Mouse (Mus musculus) spleen, postnatal 36 days (tissue): ENCODE data around the gene Pacrg.

Experiments
- DNase-seq, 2 experiments: peaks; one replicate each; pipeline ENCODE4 v3.0.0; 2022; ENCODE audit warnings: low spot score in 2 of 2, mixed read lengths in 1 of 2

Pacrg gene

GRCm38 (mm10) chr17:10624699-10625424, 215.2 kb downstream of the Pacrg start:
- no peak for DNase-seq

DNA sequence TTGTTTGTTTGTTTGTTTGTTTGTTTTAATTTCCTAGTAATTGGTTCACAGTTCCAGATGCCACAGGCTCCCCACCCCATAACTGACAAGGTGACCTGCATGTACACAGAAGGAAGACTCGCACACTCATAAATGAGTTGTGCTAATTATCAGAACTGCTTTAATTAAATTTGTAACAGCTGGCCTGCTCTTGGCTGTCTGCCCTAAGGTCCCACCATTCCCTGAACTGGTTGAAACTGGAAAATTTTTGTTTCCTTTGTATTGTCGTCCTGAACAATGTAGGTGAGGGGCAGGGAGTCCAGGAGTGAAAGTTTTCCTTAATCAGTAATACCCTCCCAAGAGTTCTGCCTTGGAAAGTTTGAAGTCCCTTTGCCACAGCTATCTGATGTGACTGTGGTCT, 219.5 kb downstream of the Pacrg start:
- no peak for DNase-seq

DNA sequence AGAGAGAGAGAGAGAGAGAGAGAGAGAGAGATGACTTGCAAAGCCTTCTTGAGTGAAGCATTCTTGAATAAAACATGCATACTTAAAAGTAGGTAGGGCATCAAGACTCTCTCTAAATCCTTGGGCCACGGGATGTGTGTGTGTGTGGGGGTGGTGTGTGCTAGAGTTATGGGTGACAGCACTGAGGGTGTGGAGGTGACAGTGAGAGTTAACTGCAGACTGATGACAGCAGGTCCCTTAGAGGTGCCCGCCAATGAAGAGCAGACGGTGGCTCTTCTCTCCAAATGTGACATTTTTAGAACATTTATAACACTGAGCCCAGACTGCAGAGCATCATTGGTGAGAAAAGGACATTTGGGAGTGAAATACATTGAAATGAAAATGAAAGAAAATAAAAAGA, 220.2 kb downstream of the Pacrg start:
- no peak for DNase-seq

DNA sequence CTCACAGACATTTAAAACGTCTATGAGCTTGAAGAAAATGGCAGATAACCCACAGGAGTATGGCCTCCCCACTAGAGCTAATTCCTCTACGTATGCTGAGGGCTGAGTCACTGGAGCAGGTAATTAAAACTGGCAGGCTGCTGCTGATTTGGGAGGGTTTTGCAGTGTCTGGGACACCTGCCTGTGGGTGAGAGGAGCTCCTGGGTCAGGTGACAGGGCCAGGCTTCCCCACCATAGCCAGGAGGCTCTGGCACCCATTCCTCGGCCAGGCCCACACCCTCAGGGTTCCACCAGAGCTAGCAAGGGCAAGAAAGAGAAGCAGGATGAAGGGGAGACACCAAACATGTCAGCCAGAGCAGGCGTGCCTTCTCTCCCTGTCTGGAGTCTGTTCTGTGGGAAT, 222.5 kb downstream of the Pacrg start:
- DNase-seq: no peak

DNA sequence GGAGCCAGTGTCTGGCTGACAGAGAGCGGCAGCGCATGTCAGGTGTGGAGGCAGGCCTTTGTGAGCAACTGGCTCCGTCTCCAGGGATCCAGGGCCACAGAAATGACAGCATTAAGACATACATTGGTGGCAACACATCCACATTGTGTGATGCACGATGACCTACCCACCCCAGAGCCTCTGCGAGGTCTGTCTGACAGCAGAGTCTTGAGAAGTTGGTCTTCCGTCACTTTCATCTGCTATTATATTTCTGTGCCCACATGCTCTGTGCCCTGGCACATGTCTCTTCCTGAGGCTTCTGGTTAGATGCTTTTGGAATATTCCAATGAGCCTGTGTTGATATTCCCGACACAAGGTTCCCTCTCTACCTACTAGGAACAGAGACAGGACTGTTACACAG, 224.5 kb downstream of the Pacrg start:
- DNase-seq: no peak

DNA sequence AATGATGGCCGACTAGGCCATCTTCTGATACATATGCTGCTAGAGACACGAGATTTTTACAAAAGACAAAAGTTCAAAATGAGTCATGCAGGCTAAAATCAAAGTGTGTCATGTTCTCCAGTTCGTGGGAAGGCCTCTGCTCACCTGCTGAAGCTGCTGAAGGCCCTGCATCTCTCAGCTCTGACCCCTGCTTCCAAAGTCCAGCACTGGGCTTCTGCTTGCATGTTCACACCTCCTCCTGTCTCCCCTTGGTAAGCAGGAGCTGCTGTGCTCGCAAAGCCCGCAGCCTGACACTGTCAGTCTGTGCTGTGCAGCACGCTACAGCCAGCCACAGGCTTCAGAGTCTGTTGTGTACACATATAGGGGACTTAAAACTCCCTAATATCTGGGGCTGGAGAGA, 225.4 kb downstream of the Pacrg start:
- DNase-seq: no peak

- no peak for DNase-seq
These were observed 228.5 kb downstream of the Pacrg start for GRCm38 (mm10) chr17:10611626-10612025.

GRCm38 (mm10) chr17:10608146-10608545, 232.0 kb downstream of the Pacrg start:
- DNase-seq: no peak

- DNase-seq: no peak
These were observed 234.0 kb downstream of the Pacrg start for GRCm38 (mm10) chr17:10606090-10606489.

GRCm38 (mm10) chr17:10597741-10598140, 242.4 kb downstream of the Pacrg start:
- DNase-seq: no peak

DNA sequence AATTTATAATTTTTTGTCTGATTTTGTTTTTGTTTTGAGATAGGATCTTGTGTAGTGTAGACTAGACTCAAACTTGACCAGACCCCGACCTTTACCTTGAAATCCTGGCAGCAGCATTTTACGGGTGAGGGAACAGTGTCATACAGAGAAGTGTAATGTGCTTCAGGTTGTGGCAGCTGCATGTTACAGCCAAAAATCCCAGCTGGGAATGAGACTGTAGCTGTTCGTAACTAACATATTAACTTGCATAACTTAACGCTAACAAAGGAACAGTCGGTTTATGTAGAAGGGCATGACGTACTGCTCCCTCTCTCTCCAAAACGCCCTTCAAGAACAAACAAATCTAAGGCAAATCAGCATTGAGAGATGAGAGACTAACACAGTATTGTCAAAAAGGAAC, 250.5 kb downstream of the Pacrg start:
- no peak for DNase-seq

GRCm38 (mm10) chr17:10588922-10589400, 251.2 kb downstream of the Pacrg start:
- DNase-seq: no peak

- DNase-seq: no peak
These were observed 256.8 kb downstream of the Pacrg start for GRCm38 (mm10) chr17:10583301-10583700.

DNA sequence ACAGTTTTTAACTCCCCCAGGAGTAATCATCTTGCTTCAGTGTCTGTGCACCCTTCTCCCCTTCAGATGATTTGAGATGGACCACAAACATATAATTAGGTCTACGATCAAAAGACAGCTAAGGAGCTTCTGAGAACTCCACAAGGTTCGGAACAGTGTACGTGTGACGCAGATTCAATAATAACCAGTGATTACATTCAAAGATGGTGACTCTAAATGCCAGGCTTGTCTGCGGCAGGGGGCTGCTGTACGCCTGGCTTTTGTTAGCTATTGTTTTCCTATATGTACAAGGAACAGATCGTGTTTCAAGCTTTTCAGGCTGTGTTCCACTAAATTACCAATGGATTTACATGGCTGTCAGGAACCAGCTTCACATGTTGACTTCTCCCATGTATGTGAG, 264.8 kb downstream of the Pacrg start:
- no peak for DNase-seq

- no peak for DNase-seq
These were observed 267.7 kb downstream of the Pacrg start for GRCm38 (mm10) chr17:10572436-10572835.

DNA sequence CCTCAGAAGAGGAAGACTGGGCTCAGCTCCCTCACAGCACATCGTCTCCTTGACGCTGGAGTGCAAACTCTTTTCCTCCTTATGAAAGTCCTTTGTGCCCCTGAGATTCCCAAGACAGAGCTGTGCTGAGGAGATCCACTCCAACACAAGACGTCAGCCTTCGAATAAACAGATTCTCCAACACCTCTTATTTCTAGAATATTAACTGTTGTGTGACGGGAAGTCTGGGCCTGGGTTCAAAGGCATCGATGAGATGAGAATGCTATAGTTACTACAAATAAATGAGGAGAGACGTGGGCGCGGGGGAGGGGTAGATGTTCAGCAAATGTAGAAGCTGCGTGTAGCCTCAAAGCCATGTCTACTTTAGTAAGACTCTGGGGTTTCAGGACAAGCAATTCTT, 270.8 kb downstream of the Pacrg start:
- no peak for DNase-seq

GRCm38 (mm10) chr17:10567411-10567810, 272.7 kb downstream of the Pacrg start:
- DNase-seq: no peak

DNA sequence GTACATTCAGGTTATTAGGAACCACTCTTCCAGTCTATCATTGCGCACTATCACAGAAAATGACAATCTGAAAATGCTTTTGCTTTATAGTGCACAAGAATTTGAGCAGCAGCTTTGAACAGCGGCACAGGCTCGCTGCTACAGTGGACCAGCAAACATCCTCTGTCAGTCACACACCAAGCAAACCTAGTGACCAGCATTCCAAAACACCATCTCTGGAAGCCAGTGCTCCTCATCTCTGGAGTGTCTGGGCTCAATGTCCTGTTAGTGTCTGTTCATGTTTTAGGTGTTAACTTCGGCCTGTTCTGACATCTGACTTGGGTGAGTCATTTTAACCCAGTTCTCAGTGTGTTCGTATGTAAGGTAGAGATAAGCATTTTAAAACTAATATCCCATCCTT, 275.9 kb downstream of the Pacrg start:
- DNase-seq: no peak

GRCm38 (mm10) chr17:10562871-10563270, 277.2 kb downstream of the Pacrg start:
- DNase-seq: no peak

- no peak for DNase-seq
These were observed 280.1 kb downstream of the Pacrg start for GRCm38 (mm10) chr17:10560053-10560452.

DNA sequence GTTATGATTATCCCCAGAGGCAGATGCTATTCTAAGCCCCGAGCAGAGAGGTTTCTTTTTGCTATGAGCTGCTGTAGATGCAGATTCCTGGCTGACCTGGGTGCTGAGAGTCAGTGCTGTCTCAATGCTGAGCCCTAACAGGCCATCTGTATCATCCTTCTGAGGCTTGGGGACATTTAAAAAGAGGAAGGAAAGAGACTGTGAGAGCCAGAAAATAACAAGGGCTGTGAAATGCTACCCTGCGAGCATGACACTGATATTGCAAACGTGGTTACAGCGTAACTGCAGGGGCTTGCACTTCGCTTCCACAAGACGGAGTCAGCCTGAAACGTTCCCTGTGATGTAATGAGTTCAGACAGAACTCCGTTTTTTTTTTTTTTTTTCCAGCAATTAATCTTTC, 281.4 kb downstream of the Pacrg start:
- no peak for DNase-seq

DNA sequence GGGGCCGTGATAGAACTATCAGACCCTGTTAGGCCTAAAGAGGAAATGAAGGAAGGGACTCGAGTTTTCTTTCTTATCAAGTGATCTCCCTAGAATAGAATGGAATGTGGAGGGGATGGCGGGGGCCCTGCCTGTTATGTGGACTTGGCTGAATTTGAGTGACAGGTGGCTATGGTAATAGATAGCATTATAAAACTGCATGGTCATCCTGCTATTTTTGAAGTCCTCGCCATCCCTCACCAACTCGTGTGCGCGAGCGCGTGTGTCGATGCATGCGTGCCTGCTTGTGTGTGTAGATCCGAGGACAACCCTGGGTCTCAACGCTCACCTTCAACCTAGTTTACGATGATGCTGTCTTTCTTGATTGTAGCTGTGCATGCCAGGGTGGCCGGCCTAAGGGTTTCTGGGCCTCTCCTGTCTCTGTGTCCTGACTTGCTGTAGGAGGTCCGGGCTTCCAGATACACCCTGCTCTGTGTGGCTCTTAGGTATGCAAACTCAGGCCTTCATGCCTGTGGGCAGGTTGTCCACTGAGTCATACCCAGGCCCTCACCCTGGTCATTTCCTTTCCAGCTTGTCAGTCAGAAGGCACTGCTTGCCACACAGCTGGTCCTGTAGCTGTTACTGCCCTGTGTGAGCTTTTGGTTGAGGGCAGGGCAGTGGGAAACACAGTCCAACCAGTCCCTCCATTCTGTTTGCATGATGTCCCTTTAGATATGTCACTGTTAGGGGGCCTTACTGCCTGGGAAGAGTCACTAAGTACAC, 287.6 kb downstream of the Pacrg start:
- no peak for DNase-seq
